In the genomic region with DNA sequence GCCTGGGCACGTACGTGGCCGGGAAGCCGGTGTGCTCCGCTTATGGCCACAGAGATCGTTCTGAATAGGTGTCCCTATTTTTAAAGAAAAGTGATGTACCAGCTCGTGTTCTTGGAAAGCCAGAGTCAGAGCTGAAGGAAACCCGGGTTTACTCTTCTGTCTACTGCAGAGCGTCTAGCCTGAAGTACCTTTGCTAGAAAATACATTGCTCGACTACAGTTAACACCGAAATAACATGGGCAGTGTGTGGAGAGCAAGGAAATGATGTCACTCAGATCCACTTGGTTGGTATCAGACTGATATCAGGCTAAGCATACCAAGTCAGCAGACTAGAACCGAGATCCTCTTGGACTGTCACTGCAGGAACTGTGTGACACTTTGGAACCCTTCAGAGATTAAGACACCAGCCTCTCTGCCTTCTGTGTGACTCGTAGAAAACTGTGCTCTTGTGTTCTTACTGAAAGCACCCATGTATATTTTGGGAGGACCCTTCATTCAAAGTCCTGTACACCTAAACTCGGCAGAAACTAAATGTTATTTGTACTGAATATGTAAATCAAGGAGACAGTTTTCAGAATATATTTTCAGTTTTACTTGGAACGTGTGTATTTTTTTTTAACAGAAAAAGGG, we compare ENCODE assay signal across 8 mouse cellular contexts. TPM values are rescaled to one million over a fixed set of nuclear protein-coding genes. Genes with fewer than 3 reads are reported as not detected.
DNase-seq lines count a peak whose midpoint lies in the region; ATAC-seq and TF ChIP-seq lines count a peak whose summit lies in the region.

No protein-coding gene starts in this region.

- peaks cover 28% of the 10 kb centered on the region for H3K27me3 ChIP-seq in heart, embryonic 10.5 days (ENCODE audit: insufficient read depth, poor library complexity, severe bottlenecking)
- peaks cover 10% of the 10 kb centered on the region for H3K27me3 ChIP-seq in intestine, embryonic 15.5 days (replicated peaks)
- peaks cover 32% of the 10 kb centered on the region for H3K27me3 ChIP-seq in midbrain, embryonic 13.5 days

- H3K9me3 ChIP-seq in heart, embryonic 10.5 days = no peaks in the 10 kb centered on the region
- no peaks in the 10 kb centered on the region for H3K9me3 ChIP-seq in ES-E14 (ENCODE audit: control insufficient read depth, insufficient read depth, low read depth, low read length)
- no peaks in the 10 kb centered on the region for H3K9me3 ChIP-seq in intestine, embryonic 15.5 days
- no peaks in the 10 kb centered on the region for H3K9me3 ChIP-seq in midbrain, embryonic 13.5 days

- intact Hi-C loops in heart, postnatal 25 days (cut with DNase I) = loop anchor here (10.0 kb wide), 1 partner anchor 500 kb away; the partner anchor contains the start of genes Lrrc40 and Srsf11
- intact Hi-C loops in gastrocnemius, postnatal 14 days (cut with DNase I; ENCODE audit: low total_unique reads) = no loop called here

- WGBS in heart, embryonic 10.5 days = 4% methylated on average over 15 of the region's 15 CpGs
- WGBS in intestine, embryonic 15.5 days = 2% methylated on average over 15 of the region's 15 CpGs
- 4% methylated on average over 15 of the region's 15 CpGs for WGBS in midbrain, embryonic 13.5 days

- ATAC-seq in erythroid progenitor cell, adult 5-6 weeks (replicated peaks; ENCODE audit: low FRiP score, poor library complexity, severe bottlenecking) = peak; percentile 63
- peak; percentile 52 for ATAC-seq in intestine, embryonic 15.5 days
- ATAC-seq in midbrain, embryonic 13.5 days = peak; percentile 15

- peaks cover 30% of the 10 kb centered on the region for H3K36me3 ChIP-seq in heart, embryonic 10.5 days
- H3K36me3 ChIP-seq in ES-E14 (ENCODE audit: control insufficient read depth, insufficient read depth, low read length, poor library complexity, severe bottlenecking) = peaks cover 4% of the 10 kb centered on the region
- H3K36me3 ChIP-seq in intestine, embryonic 15.5 days = no peaks in the 10 kb centered on the region
- H3K36me3 ChIP-seq in midbrain, embryonic 13.5 days = peaks cover 18% of the 10 kb centered on the region

- peaks cover 3% of the 10 kb centered on the region; the same call in 1 of the 2 replicates for H3K4me1 ChIP-seq in heart, embryonic 10.5 days
- 0 out of 4 replicates have a peak, but pooled peaks cover 0 to 1% of the 10 kb centered on the region in 2 experiments for H3K4me1 ChIP-seq in ES-E14 (ENCODE audit: control insufficient read depth in 2 of 2, insufficient read depth in 2 of 2, low read length in 2 of 2, poor library complexity in 1 of 2)
- H3K4me1 ChIP-seq in intestine, embryonic 15.5 days (replicated peaks) = 0 out of 2 replicates have a peak, but pooled peaks cover 4% of the 10 kb centered on the region
- peaks cover 15% of the 10 kb centered on the region for H3K4me1 ChIP-seq in midbrain, embryonic 13.5 days (replicated peaks)

- peak overlapping the region; percentile 96 for H3K27ac ChIP-seq in heart, embryonic 10.5 days
- peak overlapping the region; percentile 84 for H3K27ac ChIP-seq in ES-E14 (ENCODE audit: insufficient read depth, low read depth, low read length, poor library complexity, severe bottlenecking)
- peak overlapping the region; percentile 92 for H3K27ac ChIP-seq in intestine, embryonic 15.5 days
- peak overlapping the region; percentile 93 for H3K27ac ChIP-seq in midbrain, embryonic 13.5 days

- H3K4me2 ChIP-seq in intestine, embryonic 15.5 days (replicated peaks) = peak overlapping the region; percentile 63
- peak overlapping the region; percentile 80 for H3K4me2 ChIP-seq in midbrain, embryonic 13.5 days (replicated peaks)

- H3K4me3 ChIP-seq in heart, embryonic 10.5 days = peak overlapping the region; percentile 86
- peak overlapping the region; percentile 80 to 83 for H3K4me3 ChIP-seq in ES-E14 (ENCODE audit: insufficient read depth in 1 of 2, low read depth in 1 of 2, low read length in 2 of 2, poor library complexity in 1 of 2, severe bottlenecking in 1 of 2)
- H3K4me3 ChIP-seq in intestine, embryonic 15.5 days (replicated peaks) = peak overlapping the region; percentile 71
- peak overlapping the region; percentile 77 for H3K4me3 ChIP-seq in midbrain, embryonic 13.5 days (replicated peaks)

- in situ Hi-C loops in ES-E14 (cut with MboI; ENCODE audit: low sequenced_read_pairs in 2 of 2, unreplicated experiment in 2 of 2) = loop anchor here in 1 of 2 experiments (25.0 kb wide), 1 partner anchor 477 kb away; no protein-coding TSS in a partner anchor

- no peak for DNase-seq in heart, embryonic 10.5 days (ENCODE audit: low spot score)
- DNase-seq in heart, postnatal 25 days (ENCODE audit: low spot score) = no peak
- DNase-seq in ES-E14 (ENCODE audit: low read depth, low spot score) = peak; percentile 20
- no peak for DNase-seq in ovary, postnatal 10 days (ENCODE audit: low spot score)
- DNase-seq in gastrocnemius, postnatal 14 days = no peak

- peak overlapping the region; percentile 94 for H3K9ac ChIP-seq in ES-E14 (ENCODE audit: insufficient read depth, low read depth, low read length, poor library complexity, severe bottlenecking)
- H3K9ac ChIP-seq in intestine, embryonic 15.5 days = peak overlapping the region; percentile 83
- peak overlapping the region; percentile 90 for H3K9ac ChIP-seq in midbrain, embryonic 13.5 days (replicated peaks)

TF ChIP-seq in ES-E14, 5 proteins besides CTCF, POLR2A, EP300 and RAD21:
- TF ChIP-seq ZC3H11A (IDR thresholded peaks at IDR 0.05; ENCODE audit: borderline replicate concordance, low read depth, low read length) (no peak), CHD2 (IDR thresholded peaks at IDR 0.05; ENCODE audit: low read depth, low read length) (no peak), ZNF384 (IDR thresholded peaks at IDR 0.05; ENCODE audit: low read depth, low read length) (no peak)

RNA-seq across cellular contexts. Expression of gene Zranb2, which starts 0.9 kb away (rescaled TPM):
- 78.6 and 95.8 TPM in 2 replicates for polyA plus RNA-seq in heart, embryonic 10.5 days (2016; fragmentation: Nextera tagmentation; extraction: Ambion mirVana)
- total RNA-seq in heart, postnatal 25 days (2021) = 10 to 100 TPM; 39.0 to 40.0 TPM
- 62.7 and 72.6 TPM in 2 replicates for total RNA-seq in ES-E14 (2012; rRNA removed)
- 55.9 and 77.5 TPM in 2 replicates for total RNA-seq in erythroid progenitor cell, adult 5-6 weeks (2015; ENCODE audit: low replicate concordance)
- total RNA-seq in erythroid progenitor cell, adult 5-6 weeks (2017; ENCODE audit: low replicate concordance) = 112 and 115 TPM in 2 replicates
- polyA plus RNA-seq in intestine, embryonic 15.5 days (2015; fragmentation: Nextera tagmentation; extraction: Ambion mirVana) = 77.8 and 93.6 TPM in 2 replicates
- polyA plus RNA-seq in midbrain, embryonic 13.5 days (2015; fragmentation: Nextera tagmentation; extraction: Ambion mirVana) = 120 and 125 TPM in 2 replicates
- total RNA-seq in gastrocnemius, postnatal 14 days (2021) = 10 to 100 TPM; 36.5 to 41.3 TPM

RNA-seq across cellular contexts. Expression of gene Ptger3, which starts 31.8 kb away (rescaled TPM):
- 1.0 and 4.7 TPM in 2 replicates for polyA plus RNA-seq in heart, embryonic 10.5 days (2016; fragmentation: Nextera tagmentation; extraction: Ambion mirVana)
- total RNA-seq in heart, postnatal 25 days (2021) = 1 to 10 TPM in 1 of 2 experiments, under 1 TPM in 1; 0.26 to 1.0 TPM
- 0.49 and 0.53 TPM in 2 replicates for total RNA-seq in ES-E14 (2012; rRNA removed)
- total RNA-seq in erythroid progenitor cell, adult 5-6 weeks (2015; ENCODE audit: low replicate concordance) = 0.84 and 6.1 TPM in 2 replicates
- total RNA-seq in erythroid progenitor cell, adult 5-6 weeks (2017; ENCODE audit: low replicate concordance) = 2.1 and 3.0 TPM in 2 replicates
- polyA plus RNA-seq in intestine, embryonic 15.5 days (2015; fragmentation: Nextera tagmentation; extraction: Ambion mirVana) = 13.6 and 13.9 TPM in 2 replicates
- polyA plus RNA-seq in midbrain, embryonic 13.5 days (2015; fragmentation: Nextera tagmentation; extraction: Ambion mirVana) = 1.5 and 1.6 TPM in 2 replicates
- total RNA-seq in gastrocnemius, postnatal 14 days (2021) = under 1 TPM; 0.16 to 0.51 TPM
